Mouse (Mus musculus): Measurements from ENCODE around the gene Ppp1r12b. TPM values are rescaled to one million over a fixed set of nuclear protein-coding genes. Genes with fewer than 3 reads are reported as not detected.

Ppp1r12b gene
- polyA plus RNA-seq, 1 experiment: 16.0 TPM

GRCm38 (mm10) chr1:134755548-134756189 is 200.1 kb downstream of the Ppp1r12b start:
- Histone ChIP-seq H3K4me1 (replicated peaks; ENCODE audit: control insufficient read depth, insufficient read depth, low read length) (0 out of 2 replicates have a peak, but pooled peaks cover 5% of the 10 kb centered on the region), H3K4me3 (ENCODE audit: control insufficient read depth, insufficient read depth, low read length) (no peak overlapping the region), H3K27me3 (ENCODE audit: control insufficient read depth, insufficient read depth, low read length) (no peaks in the 10 kb centered on the region), H3K36me3 (ENCODE audit: control insufficient read depth, insufficient read depth, low read length) (no peaks in the 10 kb centered on the region; the same call in 1 of the 2 replicates), H3K27ac (ENCODE audit: control insufficient read depth, insufficient read depth, low read length) (no peak overlapping the region)
- WGBS: 79% methylated on average over 13 of the region's 13 CpGs
- TF ChIP-seq CTCF (IDR thresholded peaks at IDR 0.05; ENCODE audit: borderline replicate concordance, control insufficient read depth, extremely low read depth, insufficient read depth, low read length, poor library complexity): no peak
- no peak for TF ChIP-seq POLR2A (IDR thresholded peaks at IDR 0.05; ENCODE audit: control insufficient read depth, extremely low read depth, insufficient read depth, low read length, poor library complexity)
- no peak for DNase-seq

- no peak for DNase-seq
- 86% methylated on average over 10 of the region's 10 CpGs for WGBS
- H3K4me1 ChIP-seq (replicated peaks; ENCODE audit: control insufficient read depth, insufficient read depth, low read length): 0 out of 2 replicates have a peak, but pooled peaks cover 5% of the 10 kb centered on the region
- no peak overlapping the region for H3K4me3 ChIP-seq (ENCODE audit: control insufficient read depth, insufficient read depth, low read length)
- H3K27me3 ChIP-seq (ENCODE audit: control insufficient read depth, insufficient read depth, low read length): no peaks in the 10 kb centered on the region
- no peak for TF ChIP-seq CTCF (IDR thresholded peaks at IDR 0.05; ENCODE audit: borderline replicate concordance, control insufficient read depth, extremely low read depth, insufficient read depth, low read length, poor library complexity)
- TF ChIP-seq POLR2A (IDR thresholded peaks at IDR 0.05; ENCODE audit: control insufficient read depth, extremely low read depth, insufficient read depth, low read length, poor library complexity): no peak
- no peak overlapping the region for H3K27ac ChIP-seq (ENCODE audit: control insufficient read depth, insufficient read depth, low read length)
- no peaks in the 10 kb centered on the region; the same call in 1 of the 2 replicates for H3K36me3 ChIP-seq (ENCODE audit: control insufficient read depth, insufficient read depth, low read length)
These were observed 200.9 kb downstream of the Ppp1r12b start for GRCm38 (mm10) chr1:134754818-134755217.

GRCm38 (mm10) chr1:134753751-134754630 is 201.8 kb downstream of the Ppp1r12b start:
- H3K4me1 ChIP-seq (replicated peaks; ENCODE audit: control insufficient read depth, insufficient read depth, low read length): 0 out of 2 replicates have a peak, but pooled peaks cover 5% of the 10 kb centered on the region
- TF ChIP-seq POLR2A (IDR thresholded peaks at IDR 0.05; ENCODE audit: control insufficient read depth, extremely low read depth, insufficient read depth, low read length, poor library complexity): no peak
- TF ChIP-seq CTCF (IDR thresholded peaks at IDR 0.05; ENCODE audit: borderline replicate concordance, control insufficient read depth, extremely low read depth, insufficient read depth, low read length, poor library complexity): no peak
- no peaks in the 10 kb centered on the region for H3K27me3 ChIP-seq (ENCODE audit: control insufficient read depth, insufficient read depth, low read length)
- H3K36me3 ChIP-seq (ENCODE audit: control insufficient read depth, insufficient read depth, low read length): no peaks in the 10 kb centered on the region
- no peak overlapping the region for H3K27ac ChIP-seq (ENCODE audit: control insufficient read depth, insufficient read depth, low read length)
- WGBS: 49% methylated on average over 13 of the region's 13 CpGs
- no peak for DNase-seq
- H3K4me3 ChIP-seq (ENCODE audit: control insufficient read depth, insufficient read depth, low read length): no peak overlapping the region

GRCm38 (mm10) chr1:134752447-134752846 is 203.3 kb downstream of the Ppp1r12b start:
- no peaks in the 10 kb centered on the region for H3K36me3 ChIP-seq (ENCODE audit: control insufficient read depth, insufficient read depth, low read length)
- 92% methylated on average over 5 of the region's 5 CpGs for WGBS
- no peak overlapping the region for H3K27ac ChIP-seq (ENCODE audit: control insufficient read depth, insufficient read depth, low read length)
- no peak for TF ChIP-seq POLR2A (IDR thresholded peaks at IDR 0.05; ENCODE audit: control insufficient read depth, extremely low read depth, insufficient read depth, low read length, poor library complexity)
- TF ChIP-seq CTCF (IDR thresholded peaks at IDR 0.05; ENCODE audit: borderline replicate concordance, control insufficient read depth, extremely low read depth, insufficient read depth, low read length, poor library complexity): no peak
- no peak overlapping the region for H3K4me3 ChIP-seq (ENCODE audit: control insufficient read depth, insufficient read depth, low read length)
- peaks cover 6% of the 10 kb centered on the region for H3K4me1 ChIP-seq (replicated peaks; ENCODE audit: control insufficient read depth, insufficient read depth, low read length)
- no peak for DNase-seq
- H3K27me3 ChIP-seq (ENCODE audit: control insufficient read depth, insufficient read depth, low read length): no peaks in the 10 kb centered on the region

GRCm38 (mm10) chr1:134749889-134750288 is 205.9 kb downstream of the Ppp1r12b start:
- TF ChIP-seq POLR2A (IDR thresholded peaks at IDR 0.05; ENCODE audit: control insufficient read depth, extremely low read depth, insufficient read depth, low read length, poor library complexity): no peak
- no peak for TF ChIP-seq CTCF (IDR thresholded peaks at IDR 0.05; ENCODE audit: borderline replicate concordance, control insufficient read depth, extremely low read depth, insufficient read depth, low read length, poor library complexity)
- DNase-seq: no peak
- no peak overlapping the region for H3K27ac ChIP-seq (ENCODE audit: control insufficient read depth, insufficient read depth, low read length)
- peaks cover 8% of the 10 kb centered on the region for H3K4me1 ChIP-seq (replicated peaks; ENCODE audit: control insufficient read depth, insufficient read depth, low read length)
- no peaks in the 10 kb centered on the region for H3K27me3 ChIP-seq (ENCODE audit: control insufficient read depth, insufficient read depth, low read length)
- WGBS: 89% methylated on average over 7 of the region's 7 CpGs
- H3K4me3 ChIP-seq (ENCODE audit: control insufficient read depth, insufficient read depth, low read length): no peak overlapping the region
- no peaks in the 10 kb centered on the region for H3K36me3 ChIP-seq (ENCODE audit: control insufficient read depth, insufficient read depth, low read length)
